Mouse (Mus musculus) heart, adult 2 months (tissue): Measurements from ENCODE around the gene Sgpp2. TPM values are rescaled to one million over a fixed set of nuclear protein-coding genes. Genes with fewer than 3 reads are reported as not detected.
A peak's percentile ranks its signal among the peaks of the same experiment; 100 is the strongest.

Experiments used
- DNase-seq, 2 experiments: peaks; one replicate each; pipeline ENCODE4 v3.0.0; 2021
- H3K27ac ChIP-seq: fragments of 200-600 bp; 2 replicates; pipeline ENCODE4 v1.8.1; 2022
- H3K27me3 ChIP-seq: fragments of 200-500 bp; 2 replicates; pipeline ENCODE4 v1.6.1; 2012; ENCODE audit warnings: mild to moderate bottlenecking, low read length, inconsistent platforms, mixed read lengths; ENCODE audit not compliant: control insufficient read depth, insufficient read depth
- H3K36me3 ChIP-seq: fragments of 200-500 bp; 2 replicates; pipeline ENCODE4 v1.6.1; 2012; ENCODE audit warnings: low read length, inconsistent platforms; ENCODE audit not compliant: control insufficient read depth, insufficient read depth
- H3K4me1 ChIP-seq: fragments of 200-500 bp; 2 replicates; pipeline ENCODE4 v1.6.1; 2011; ENCODE audit warnings: low read length; ENCODE audit not compliant: control insufficient read depth, insufficient read depth
- H3K4me3 ChIP-seq: fragments of 200-600 bp; 2 replicates; pipeline ENCODE4 v1.8.1; 2022
- H3K79me2 ChIP-seq: fragments of 200-500 bp; replicated peaks from 2 replicates; pipeline ENCODE4 v1.6.1; 2012; ENCODE audit warnings: mild to moderate bottlenecking, inconsistent platforms, low read length, moderate library complexity, mixed read lengths; ENCODE audit not compliant: control insufficient read depth, insufficient read depth
- H3K9ac ChIP-seq: fragments of 200-500 bp; 2 replicates; pipeline ENCODE4 v1.6.1; 2012; ENCODE audit warnings: low read depth, mild to moderate bottlenecking, control low read depth, inconsistent platforms, low read length, mixed read lengths
- CTCF ChIP-seq: fragments of 200-600 bp; IDR thresholded peaks from 2 replicates; pipeline ENCODE4 v1.8.1; 2022; ENCODE audit warnings: antibody characterized with exemption, mild to moderate bottlenecking, moderate library complexity
- EP300 ChIP-seq: fragments of 200-500 bp; IDR thresholded peaks from 2 replicates; pipeline ENCODE4 v1.6.1; 2011; ENCODE audit warnings: low read depth, low read length, control low read depth; ENCODE audit not compliant: insufficient read depth
- POLR2A ChIP-seq: fragments of 200-500 bp; IDR thresholded peaks from 2 replicates; pipeline ENCODE4 v1.6.1; 2011; ENCODE audit warnings: mild to moderate bottlenecking, low read depth, low read length, control low read depth; ENCODE audit not compliant: insufficient read depth
- WGBS: fragments of 180-500 bp; shearing (Covaris S2); methylation state at CpG from one replicate; pipeline ENCODE4 v1.1.7; 2018; 5-methylcytosine and 5-hydroxymethylcytosine counted together
- intact Hi-C: fragments of 180-260 bp; cut with DNase I; formaldehyde crosslinking; loops from one replicate; pipeline ENCODE4 v1.15.1; 2025
- polyA plus RNA-seq: library from polyadenylated mRNA; depleted of rRNA; stranded (reverse); fragments of >200 nt; gene quantifications from 2 replicates; pipeline ENCODE4 v1.2.3, GENCODE M21; 2012
- total RNA-seq, 2 experiments: library from RNA; stranded (reverse); gene quantifications; 2 replicates each; pipeline ENCODE4 v1.2.3; 2021

The Sgpp2 gene
- total and polyA plus RNA-seq, 3 experiments: 0.09 to 0.31 TPM; not detected in 1

- H3K4me3 ChIP-seq: no peak overlapping the region
- 87% methylated on average over 7 of the region's 7 CpGs for WGBS
- TF ChIP-seq CTCF: no peak
- peaks cover 3% of the 10 kb centered on the region for H3K4me1 ChIP-seq
- H3K36me3 ChIP-seq: peaks cover 6% of the 10 kb centered on the region
- H3K27ac ChIP-seq: peak overlapping the region; percentile 61
- no peaks in the 10 kb centered on the region for H3K27me3 ChIP-seq
- DNase-seq: no peak
- intact Hi-C loops: no loop called here
- no peaks in the 10 kb centered on the region for H3K79me2 ChIP-seq
- no peak overlapping the region for H3K9ac ChIP-seq
These were observed 115.2 kb downstream of the Sgpp2 start for GRCm38 (mm10) chr1:78425309-78425708.

DNA sequence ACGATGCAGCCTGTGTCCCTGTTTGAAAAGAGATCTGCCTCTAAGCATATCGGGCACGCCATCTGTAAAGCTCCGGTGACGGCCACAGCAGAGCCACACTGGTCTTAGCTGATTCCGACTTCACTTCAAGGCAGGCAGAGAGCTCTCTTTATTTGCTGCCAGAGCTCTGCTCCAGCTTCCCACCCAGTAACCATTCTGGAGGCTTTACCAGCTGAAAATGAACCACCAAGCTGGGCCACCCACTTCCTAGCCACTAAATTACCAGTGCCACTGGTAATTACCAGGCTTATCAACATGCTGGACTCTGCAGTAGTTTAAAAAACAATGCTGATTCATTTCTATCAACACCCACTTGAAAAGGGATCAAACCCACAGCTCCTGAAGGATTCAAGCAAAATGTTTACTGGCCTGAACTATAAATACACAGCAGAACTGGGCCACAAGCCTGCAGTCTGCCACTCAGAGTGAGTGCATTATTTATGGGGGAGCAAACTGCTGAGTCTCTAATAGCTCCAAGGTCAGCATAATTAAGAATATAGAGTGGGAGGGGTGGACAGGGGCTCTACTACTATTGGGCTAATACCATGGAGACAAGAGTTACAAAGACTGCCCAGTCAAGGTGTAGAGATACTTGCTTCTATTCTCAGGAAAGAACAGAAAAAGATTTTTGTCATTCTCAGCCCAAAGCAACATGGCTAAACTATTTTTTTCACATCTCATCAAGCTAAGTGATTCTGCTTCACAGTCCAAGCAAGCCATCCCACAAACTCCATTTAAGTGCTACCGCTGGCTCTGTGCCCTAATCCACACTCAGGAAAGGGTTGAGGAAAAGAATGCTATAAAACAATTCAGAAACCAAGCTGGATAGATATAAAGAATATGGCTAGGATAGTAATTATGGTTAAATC lies 115.9 kb downstream of the Sgpp2 start:
- H3K4me1 ChIP-seq: peaks cover 3% of the 10 kb centered on the region
- H3K27me3 ChIP-seq: no peaks in the 10 kb centered on the region
- no peak overlapping the region for H3K4me3 ChIP-seq
- 78% methylated on average over 7 of the region's 7 CpGs for WGBS
- intact Hi-C loops: no loop called here
- no peak overlapping the region for H3K9ac ChIP-seq
- no peak for TF ChIP-seq POLR2A
- TF ChIP-seq EP300: no peak
- no peak for TF ChIP-seq CTCF
- peak overlapping the region; percentile 61 for H3K27ac ChIP-seq
- H3K36me3 ChIP-seq: peaks cover 6% of the 10 kb centered on the region
- DNase-seq: peak in 1 of 2 experiments; percentile 31
- H3K79me2 ChIP-seq: no peaks in the 10 kb centered on the region

DNA sequence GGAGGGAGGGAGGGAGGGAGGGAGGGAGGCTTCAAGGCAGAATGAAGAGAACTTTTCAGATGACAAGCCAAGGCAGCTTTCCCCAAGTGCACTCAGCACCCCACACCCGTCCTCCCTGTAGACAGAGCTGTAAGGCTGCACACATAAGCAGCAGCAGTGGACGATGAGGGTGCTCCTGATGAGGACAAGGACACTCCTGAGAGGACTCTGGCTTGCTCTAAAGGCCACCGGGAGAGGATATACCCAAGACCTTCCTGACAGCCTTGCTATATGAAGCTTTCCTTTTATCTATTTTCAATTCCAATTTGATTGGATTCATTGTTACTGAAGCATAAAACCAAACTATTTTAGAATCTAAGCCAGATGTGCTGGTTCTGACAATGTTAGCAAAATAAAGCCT lies 116.7 kb downstream of the Sgpp2 start:
- DNase-seq: no peak
- no peak for TF ChIP-seq CTCF
- no peak for TF ChIP-seq POLR2A
- no peak for TF ChIP-seq EP300
- peaks cover 6% of the 10 kb centered on the region for H3K36me3 ChIP-seq
- H3K79me2 ChIP-seq: no peaks in the 10 kb centered on the region
- no peak overlapping the region for H3K4me3 ChIP-seq
- WGBS: 56% methylated on average over 3 of the region's 3 CpGs
- H3K27me3 ChIP-seq: no peaks in the 10 kb centered on the region
- H3K4me1 ChIP-seq: peaks cover 3% of the 10 kb centered on the region
- H3K9ac ChIP-seq: no peak overlapping the region
- no peak overlapping the region; the same call in 1 of the 2 replicates for H3K27ac ChIP-seq
- intact Hi-C loops: no loop called here

GRCm38 (mm10) chr1:78428851-78429250 lies 118.7 kb downstream of the Sgpp2 start:
- no peak overlapping the region for H3K27ac ChIP-seq
- DNase-seq: no peak
- peaks cover 6% of the 10 kb centered on the region for H3K36me3 ChIP-seq
- H3K9ac ChIP-seq: no peak overlapping the region
- intact Hi-C loops: no loop called here
- no peaks in the 10 kb centered on the region for H3K27me3 ChIP-seq
- no peaks in the 10 kb centered on the region for H3K79me2 ChIP-seq
- TF ChIP-seq CTCF (no peak), EP300 (no peak), POLR2A (no peak)
- peaks cover 3% of the 10 kb centered on the region for H3K4me1 ChIP-seq
- no peak overlapping the region for H3K4me3 ChIP-seq
- WGBS: 90% methylated on average over 11 of the region's 11 CpGs

GRCm38 (mm10) chr1:78433472-78433871 lies 123.3 kb downstream of the Sgpp2 start:
- H3K9ac ChIP-seq: no peak overlapping the region
- no peak for DNase-seq
- no peak overlapping the region for H3K4me3 ChIP-seq
- 97% methylated on average over 9 of the region's 9 CpGs for WGBS
- no peaks in the 10 kb centered on the region for H3K79me2 ChIP-seq
- H3K36me3 ChIP-seq: peaks cover 3% of the 10 kb centered on the region
- H3K27ac ChIP-seq: no peak overlapping the region
- intact Hi-C loops: no loop called here
- no peak for TF ChIP-seq EP300
- TF ChIP-seq POLR2A: no peak
- no peak for TF ChIP-seq CTCF
- H3K27me3 ChIP-seq: no peaks in the 10 kb centered on the region
- H3K4me1 ChIP-seq: peaks cover 3% of the 10 kb centered on the region; the same call in 1 of the 2 replicates

DNA sequence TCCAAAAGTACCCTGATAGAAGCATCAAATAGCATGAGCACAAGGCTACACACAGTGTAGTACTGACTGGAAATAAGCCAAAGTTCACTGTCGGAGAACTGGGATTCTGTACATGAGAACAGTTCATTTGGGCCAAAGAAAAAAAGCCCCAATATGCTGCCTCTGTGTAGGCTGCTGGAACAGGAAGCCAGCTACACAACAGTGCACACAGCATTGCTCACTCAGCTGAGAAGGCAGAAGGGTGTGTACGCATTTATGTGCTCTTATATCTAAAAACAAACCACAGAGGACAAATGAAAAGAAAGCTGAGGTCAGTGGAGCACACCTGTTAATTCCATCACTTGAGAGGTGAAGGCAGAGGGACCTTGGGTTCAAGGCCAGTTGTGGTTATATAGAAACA lies 125.8 kb downstream of the Sgpp2 start:
- Histone ChIP-seq H3K36me3 (peaks cover 3% of the 10 kb centered on the region), H3K27ac (no peak overlapping the region), H3K4me1 (peaks cover 3% of the 10 kb centered on the region; the same call in 1 of the 2 replicates), H3K9ac (no peak overlapping the region), H3K4me3 (no peak overlapping the region), H3K79me2 (no peaks in the 10 kb centered on the region), H3K27me3 (no peaks in the 10 kb centered on the region)
- TF ChIP-seq EP300: no peak
- TF ChIP-seq CTCF: no peak
- TF ChIP-seq POLR2A: no peak
- WGBS: 29% methylated on average over 2 of the region's 2 CpGs
- DNase-seq: no peak
- intact Hi-C loops: no loop called here
